Mouse (Mus musculus) embryonic fibroblast, embryonic 13.5 days (primary cell): Measurements from ENCODE around the gene Gjb5.

Experiments used
- CTCF ChIP-seq: IDR thresholded peaks from 2 replicates; pipeline ENCODE4 v1.5.1; 2011; ENCODE audit warnings: mild to moderate bottlenecking, control low read depth, low read length, moderate library complexity, borderline replicate concordance; ENCODE audit not compliant: insufficient read depth
- POLR2A ChIP-seq: IDR thresholded peaks from 2 replicates; pipeline ENCODE4 v1.6.1; 2011; ENCODE audit warnings: low read depth, mild to moderate bottlenecking, control low read depth, low read length, moderate library complexity

- TF ChIP-seq CTCF (no peak), POLR2A (no peak)
These were observed at the start of gene Gjb5 for GRCm38 (mm10) chr4:127358018-127358417.
